Mouse (Mus musculus): Measurements from ENCODE around the gene Dazap1. TPM values are rescaled to one million over a fixed set of nuclear protein-coding genes. Genes with fewer than 3 reads are reported as not detected.

Dazap1 gene
- polyA plus RNA-seq, 1 experiment from 2014 or later, result 64.9 TPM

- Histone ChIP-seq H3K4me1 (peaks cover 22% of the 10 kb centered on the region), H3K9ac (no peak overlapping the region), H3K4me3 (no peak overlapping the region), H3K36me3 (ENCODE audit: poor library complexity, severe bottlenecking) (peaks cover 42% of the 10 kb centered on the region), H3K27ac (no peak overlapping the region), H3K9me3 (replicated peaks) (no peaks in the 10 kb centered on the region), H3K4me2 (no peak overlapping the region), H3K27me3 (no peaks in the 10 kb centered on the region)
- no peak for ATAC-seq
Measured at GRCm38 (mm10) chr10:80252011-80252410, 9.3 kb upstream of the Dazap1 start.

- Histone ChIP-seq H3K9ac (no peak overlapping the region), H3K4me2 (no peak overlapping the region), H3K4me1 (peaks cover 22% of the 10 kb centered on the region), H3K27ac (no peak overlapping the region), H3K36me3 (ENCODE audit: poor library complexity, severe bottlenecking) (peaks cover 48% of the 10 kb centered on the region), H3K4me3 (no peak overlapping the region), H3K27me3 (no peaks in the 10 kb centered on the region), H3K9me3 (replicated peaks) (no peaks in the 10 kb centered on the region)
- no peak for ATAC-seq
- WGBS, result 89% methylated on average over 11 of the region's 11 CpGs
Measured at GRCm38 (mm10) chr10:80252493-80253274, 8.6 kb upstream of the Dazap1 start.

GRCm38 (mm10) chr10:80253551-80253950 is 7.7 kb upstream of the Dazap1 start:
- 90% methylated on average over 6 of the region's 6 CpGs for WGBS

GRCm38 (mm10) chr10:80254331-80255297 is 6.7 kb upstream of the Dazap1 start:
- Histone ChIP-seq H3K9me3 (replicated peaks) (no peaks in the 10 kb centered on the region), H3K4me1 (peaks cover 31% of the 10 kb centered on the region), H3K36me3 (ENCODE audit: poor library complexity, severe bottlenecking) (peaks cover 65% of the 10 kb centered on the region), H3K27ac (no peak overlapping the region), H3K4me3 (no peak overlapping the region), H3K9ac (no peak overlapping the region), H3K4me2 (no peak overlapping the region), H3K27me3 (no peaks in the 10 kb centered on the region)
- ATAC-seq, result no peak
- WGBS, result 95% methylated on average over 26 of the region's 26 CpGs

More at GRCm38 (mm10) chr10:80253551-80253950, 7.7 kb upstream of the Dazap1 start:
- Histone ChIP-seq H3K27me3 (no peaks in the 10 kb centered on the region), H3K4me1 (peaks cover 22% of the 10 kb centered on the region), H3K9me3 (replicated peaks) (no peaks in the 10 kb centered on the region), H3K4me3 (no peak overlapping the region), H3K36me3 (ENCODE audit: poor library complexity, severe bottlenecking) (peaks cover 56% of the 10 kb centered on the region), H3K27ac (no peak overlapping the region), H3K4me2 (no peak overlapping the region), H3K9ac (no peak overlapping the region)
- no peak for ATAC-seq

- ATAC-seq, result no peak
- peak overlapping the region; percentile 43; the same call in 1 of the 2 replicates for H3K9ac ChIP-seq
Measured at GRCm38 (mm10) chr10:80255881-80256535, 5.3 kb upstream of the Dazap1 start.

GRCm38 (mm10) chr10:80257936-80258335 is 3.4 kb upstream of the Dazap1 start:
- H3K4me3 ChIP-seq, result no peak overlapping the region
- no peaks in the 10 kb centered on the region for H3K27me3 ChIP-seq
- peaks cover 35% of the 10 kb centered on the region for H3K4me1 ChIP-seq
- no peak overlapping the region for H3K4me2 ChIP-seq
- 87% methylated on average over 2 of the region's 2 CpGs for WGBS
- no peak for ATAC-seq
- H3K27ac ChIP-seq, result no peak overlapping the region
- no peaks in the 10 kb centered on the region for H3K9me3 ChIP-seq (replicated peaks)
- H3K36me3 ChIP-seq (ENCODE audit: poor library complexity, severe bottlenecking), result peaks cover 59% of the 10 kb centered on the region
- no peak overlapping the region for H3K9ac ChIP-seq

More at GRCm38 (mm10) chr10:80255881-80256535, 5.3 kb upstream of the Dazap1 start:
- Histone ChIP-seq H3K4me2 (no peak overlapping the region), H3K27me3 (no peaks in the 10 kb centered on the region), H3K4me3 (no peak overlapping the region), H3K36me3 (ENCODE audit: poor library complexity, severe bottlenecking) (peaks cover 65% of the 10 kb centered on the region), H3K9me3 (replicated peaks) (no peaks in the 10 kb centered on the region), H3K4me1 (peaks cover 31% of the 10 kb centered on the region), H3K27ac (no peak overlapping the region)
- 79% methylated on average over 5 of the region's 5 CpGs for WGBS

GRCm38 (mm10) chr10:80258752-80259462 is 2.4 kb upstream of the Dazap1 start:
- no peak overlapping the region for H3K27ac ChIP-seq
- ATAC-seq, result no peak
- H3K36me3 ChIP-seq (ENCODE audit: poor library complexity, severe bottlenecking), result peaks cover 54% of the 10 kb centered on the region
- no peaks in the 10 kb centered on the region for H3K27me3 ChIP-seq
- H3K4me3 ChIP-seq, result no peak overlapping the region
- H3K4me2 ChIP-seq, result peak overlapping the region; percentile 81
- H3K4me1 ChIP-seq, result peaks cover 35% of the 10 kb centered on the region
- WGBS, result 94% methylated on average over 14 of the region's 14 CpGs
- no peaks in the 10 kb centered on the region for H3K9me3 ChIP-seq (replicated peaks)
- H3K9ac ChIP-seq, result no peak overlapping the region

- H3K4me2 ChIP-seq, result peak overlapping the region; percentile 81
- no peaks in the 10 kb centered on the region for H3K27me3 ChIP-seq
- H3K4me1 ChIP-seq, result peaks cover 35% of the 10 kb centered on the region
- ATAC-seq, result no peak
- H3K4me3 ChIP-seq, result no peak overlapping the region
- H3K9ac ChIP-seq, result peak overlapping the region; percentile 73
- H3K36me3 ChIP-seq (ENCODE audit: poor library complexity, severe bottlenecking), result peaks cover 48% of the 10 kb centered on the region
- 78% methylated on average over 6 of the region's 6 CpGs for WGBS
- H3K9me3 ChIP-seq (replicated peaks), result no peaks in the 10 kb centered on the region
- 0 out of 2 replicates have a peak overlapping the region, but pooled peaks have one; percentile 83 for H3K27ac ChIP-seq
Measured at GRCm38 (mm10) chr10:80259463-80259805, 1.9 kb upstream of the Dazap1 start.

- 8% methylated on average over 19 of the region's 19 CpGs for whole genome bisulfite sequencing
- no peaks in the 10 kb centered on the region for H3K9me3 ChIP-seq (replicated peaks)
Measured at GRCm38 (mm10) chr10:80259861-80260641, 1.2 kb upstream of the Dazap1 start.

GRCm38 (mm10) chr10:80261585-80261968 is 291 bp downstream of the Dazap1 start:
- Histone ChIP-seq H3K4me3 (peak overlapping the region; percentile 46), H3K27ac (peak overlapping the region; percentile 83), H3K27me3 (no peaks in the 10 kb centered on the region), H3K4me2 (peak overlapping the region; percentile 81), H3K9ac (peak overlapping the region; percentile 55), H3K36me3 (ENCODE audit: poor library complexity, severe bottlenecking) (peaks cover 27% of the 10 kb centered on the region), H3K4me1 (peaks cover 43% of the 10 kb centered on the region), H3K9me3 (replicated peaks) (no peaks in the 10 kb centered on the region)
- ATAC-seq, result peak; percentile 34
- WGBS, result under 1% methylated on average over 14 of the region's 14 CpGs

More at GRCm38 (mm10) chr10:80259861-80260641, 1.2 kb upstream of the Dazap1 start:
- H3K27ac ChIP-seq, result peak overlapping the region; percentile 83
- H3K4me1 ChIP-seq, result peaks cover 35% of the 10 kb centered on the region
- peak overlapping the region; percentile 81 for H3K4me2 ChIP-seq
- H3K4me3 ChIP-seq, result peak overlapping the region; percentile 46
- ATAC-seq, result no peak
- no peaks in the 10 kb centered on the region for H3K27me3 ChIP-seq
- H3K36me3 ChIP-seq (ENCODE audit: poor library complexity, severe bottlenecking), result peaks cover 42% of the 10 kb centered on the region
- peak overlapping the region; percentile 73 for H3K9ac ChIP-seq

- Histone ChIP-seq H3K36me3 (ENCODE audit: poor library complexity, severe bottlenecking) (peaks cover 21% of the 10 kb centered on the region), H3K4me1 (peaks cover 49% of the 10 kb centered on the region), H3K27ac (peak overlapping the region; percentile 83; the same call in 1 of the 2 replicates), H3K4me2 (peak overlapping the region; percentile 81), H3K9ac (no peak overlapping the region), H3K27me3 (no peaks in the 10 kb centered on the region), H3K9me3 (replicated peaks) (no peaks in the 10 kb centered on the region), H3K4me3 (no peak overlapping the region)
- WGBS, result 72% methylated on average over 12 of the region's 12 CpGs
- ATAC-seq, result no peak
Measured at GRCm38 (mm10) chr10:80262169-80262568, 883 bp downstream of the Dazap1 start.

All from forebrain, embryonic 13.5 days (tissue).